Mouse (Mus musculus) kidney, adult 2 months (tissue): ENCODE data around the gene Fmo9.

ENCODE experiments used
- CTCF ChIP-seq: fragments of 200-500 bp; conservative IDR thresholded peaks from 2 replicates; pipeline ENCODE4 v1.5.1; 2011; ENCODE audit warnings: low read depth, mild to moderate bottlenecking, control low read depth, low read length, moderate library complexity, mixed read lengths; ENCODE audit not compliant: insufficient read depth, insufficient read length
- POLR2A ChIP-seq: fragments of 200-500 bp; IDR thresholded peaks from one replicate; pipeline ENCODE4 v1.6.1; 2011; ENCODE audit warnings: low read depth, low read length, control low read depth

- TF ChIP-seq CTCF (no peak), POLR2A (no peak)
These were observed 49.2 kb upstream of the Fmo9 start for GRCm38 (mm10) chr1:166730886-166731285.
